In genomic region chr1:171295063-171295402, GRCm38 (mm10) we compare ENCODE assay signal across 8 mouse cellular contexts. TPM values are rescaled to one million over a fixed set of nuclear protein-coding genes. Genes with fewer than 3 reads are reported as not detected.
DNase-seq lines count a peak whose midpoint lies in the region; ATAC-seq and TF ChIP-seq lines count a peak whose summit lies in the region.

No protein-coding gene starts in this region.

- ATAC-seq in lung, postnatal 0 days = peak; percentile 12; the same call in 1 of the 2 replicates
- no peak for ATAC-seq in limb, embryonic 14.5 days (ENCODE audit: low FRiP score, low read depth)

- WGBS in lung, postnatal 0 days = 11% methylated on average over 3 of the region's 3 CpGs
- WGBS in forebrain, embryonic 10.5 days = 16% methylated on average over 3 of the region's 3 CpGs
- 19% methylated on average over 3 of the region's 3 CpGs for WGBS in limb, embryonic 14.5 days
- WGBS in small intestine, adult 2 months = 11% methylated on average over 3 of the region's 3 CpGs

- H3K4me2 ChIP-seq in lung, postnatal 0 days (replicated peaks; ENCODE audit: low read depth, low read length) = peak overlapping the region; percentile 63
- H3K4me2 ChIP-seq in limb, embryonic 14.5 days (replicated peaks; ENCODE audit: low read depth, low read length, severe bottlenecking) = peak overlapping the region; percentile 53

- peak overlapping the region; percentile 96 for H3K27ac ChIP-seq in lung, postnatal 0 days (ENCODE audit: low read length)
- peak overlapping the region; percentile 99 for H3K27ac ChIP-seq in forebrain, embryonic 10.5 days
- peak overlapping the region; percentile 96 for H3K27ac ChIP-seq in limb, embryonic 14.5 days (replicated peaks; ENCODE audit: low read depth, low read length)
- H3K27ac ChIP-seq in small intestine, adult 2 months (ENCODE audit: insufficient read depth, low read depth, low read length) = peak overlapping the region; percentile 94

- no peak for TF ChIP-seq EP300 in lung, postnatal 0 days (IDR thresholded peaks at IDR 0.05)

- peaks cover 5% of the 10 kb centered on the region; the same call in 1 of the 2 replicates for H3K4me1 ChIP-seq in lung, postnatal 0 days (ENCODE audit: insufficient read depth, low read depth, low read length)
- H3K4me1 ChIP-seq in forebrain, embryonic 10.5 days = peaks cover 20% of the 10 kb centered on the region
- H3K4me1 ChIP-seq in limb, embryonic 14.5 days (ENCODE audit: control insufficient read depth, insufficient read depth, low read length) = peaks cover 9% of the 10 kb centered on the region
- H3K4me1 ChIP-seq in small intestine, adult 2 months (ENCODE audit: control insufficient read depth, insufficient read depth, insufficient read length, low read length) = peaks cover 8% of the 10 kb centered on the region; the same call in 1 of the 2 replicates

- no peak for TF ChIP-seq CTCF in lung, postnatal 0 days (IDR thresholded peaks at IDR 0.05)
- no peak for TF ChIP-seq CTCF in small intestine, adult 2 months (IDR thresholded peaks at IDR 0.05; ENCODE audit: extremely low read depth, insufficient read length, insufficient replicate concordance, low read depth, low read length)

- H3K9ac ChIP-seq in lung, postnatal 0 days (replicated peaks; ENCODE audit: low read depth) = peak overlapping the region; percentile 97; the same call in 1 of the 2 replicates
- H3K9ac ChIP-seq in limb, embryonic 14.5 days (ENCODE audit: low read depth, low read length, severe bottlenecking) = peak overlapping the region; percentile 89

- H3K36me3 ChIP-seq in lung, postnatal 0 days (ENCODE audit: insufficient read depth, low read length) = no peaks in the 10 kb centered on the region
- H3K36me3 ChIP-seq in forebrain, embryonic 10.5 days (replicated peaks) = peaks cover 8% of the 10 kb centered on the region
- H3K36me3 ChIP-seq in limb, embryonic 14.5 days (ENCODE audit: control insufficient read depth, insufficient read depth, low read length) = peaks cover 1% of the 10 kb centered on the region; the same call in 1 of the 2 replicates
- no peaks in the 10 kb centered on the region for H3K36me3 ChIP-seq in small intestine, adult 2 months (ENCODE audit: control insufficient read depth, insufficient read depth, low read length)

- peak overlapping the region; percentile 83 for H3K4me3 ChIP-seq in lung, postnatal 0 days (ENCODE audit: low read depth, low read length)
- H3K4me3 ChIP-seq in forebrain, embryonic 10.5 days = peak overlapping the region; percentile 84
- H3K4me3 ChIP-seq in limb, embryonic 14.5 days (replicated peaks; ENCODE audit: low read length) = peak overlapping the region; percentile 66
- H3K4me3 ChIP-seq in small intestine, adult 2 months (ENCODE audit: low read depth, low read length) = peak overlapping the region; percentile 76; the same call in 1 of the 2 replicates

- no peaks in the 10 kb centered on the region for H3K9me3 ChIP-seq in lung, postnatal 0 days (ENCODE audit: low read length)
- no peaks in the 10 kb centered on the region for H3K9me3 ChIP-seq in forebrain, embryonic 10.5 days
- no peaks in the 10 kb centered on the region for H3K9me3 ChIP-seq in limb, embryonic 14.5 days (ENCODE audit: control insufficient read depth, low read length)

- 0 out of 2 replicates have a peak, but pooled peaks cover 3% of the 10 kb centered on the region for H3K27me3 ChIP-seq in lung, postnatal 0 days (replicated peaks; ENCODE audit: insufficient read depth, low read length)
- peaks cover 32% of the 10 kb centered on the region for H3K27me3 ChIP-seq in forebrain, embryonic 10.5 days (ENCODE audit: poor library complexity, severe bottlenecking)
- no peaks in the 10 kb centered on the region for H3K27me3 ChIP-seq in limb, embryonic 14.5 days (ENCODE audit: control insufficient read depth, insufficient read depth, low read length)
- no peaks in the 10 kb centered on the region for H3K27me3 ChIP-seq in small intestine, adult 2 months (ENCODE audit: control insufficient read depth, insufficient read depth, low read length)

- TF ChIP-seq POLR2A in limb, embryonic 14.5 days (IDR thresholded peaks at IDR 0.05; ENCODE audit: borderline replicate concordance, extremely low read depth, insufficient read depth, insufficient read length) = no peak
- TF ChIP-seq POLR2A in small intestine, adult 2 months (IDR thresholded peaks at IDR 0.05; ENCODE audit: low read depth, low read length) = no peak

- no peak for DNase-seq in lung, postnatal 0 days (ENCODE audit: low spot score)
- DNase-seq in lung, postnatal 4 days = no peak
- DNase-seq in forebrain, embryonic 10.5 days (ENCODE audit: extremely low spot score, low spot score) = no peak
- DNase-seq in limb, embryonic 14.5 days (ENCODE audit: low spot score) = no peak
- DNase-seq in cerebellum, postnatal 14 days = no peak
- no peak for DNase-seq in urinary bladder, postnatal 4 days (ENCODE audit: low spot score in 2 of 2)
- no peak for DNase-seq in lung, postnatal 36 days

RNA-seq across cellular contexts. Expression of gene Ufc1, which starts 0.2 kb away (rescaled TPM):
- polyA plus RNA-seq in lung, postnatal 0 days (2015; fragmentation: Nextera tagmentation; extraction: Ambion mirVana) = 95.4 and 100 TPM in 2 replicates
- polyA plus RNA-seq in forebrain, embryonic 10.5 days (2016; fragmentation: Nextera tagmentation; extraction: Ambion mirVana) = 94.3 and 98.6 TPM in 2 replicates
- polyA plus RNA-seq in limb, embryonic 14.5 days (2012; rRNA removed) = 46.5 and 60.9 TPM in 2 replicates
- polyA plus RNA-seq in limb, embryonic 14.5 days (2014; fragmentation: Nextera tagmentation; extraction: Ambion mirVana) = 133 and 135 TPM in 2 replicates
- polyA plus RNA-seq in small intestine, adult 2 months (2012; rRNA removed) = 6.3 and 10.8 TPM in 2 replicates

RNA-seq across cellular contexts. Expression of gene Usp21, which starts 7.2 kb away (rescaled TPM):
- polyA plus RNA-seq in lung, postnatal 0 days (2015; fragmentation: Nextera tagmentation; extraction: Ambion mirVana) = 38.3 and 40.9 TPM in 2 replicates
- polyA plus RNA-seq in forebrain, embryonic 10.5 days (2016; fragmentation: Nextera tagmentation; extraction: Ambion mirVana) = 94.1 and 95.9 TPM in 2 replicates
- 104 and 128 TPM in 2 replicates for polyA plus RNA-seq in limb, embryonic 14.5 days (2012; rRNA removed)
- 81.2 and 96.0 TPM in 2 replicates for polyA plus RNA-seq in limb, embryonic 14.5 days (2014; fragmentation: Nextera tagmentation; extraction: Ambion mirVana)
- polyA plus RNA-seq in small intestine, adult 2 months (2012; rRNA removed) = 18.3 and 30.2 TPM in 2 replicates

RNA-seq across cellular contexts. Expression of gene Ppox, which starts 14.0 kb away (rescaled TPM):
- 28.4 and 30.6 TPM in 2 replicates for polyA plus RNA-seq in lung, postnatal 0 days (2015; fragmentation: Nextera tagmentation; extraction: Ambion mirVana)
- 51.5 and 58.0 TPM in 2 replicates for polyA plus RNA-seq in forebrain, embryonic 10.5 days (2016; fragmentation: Nextera tagmentation; extraction: Ambion mirVana)
- 133 and 152 TPM in 2 replicates for polyA plus RNA-seq in limb, embryonic 14.5 days (2012; rRNA removed)
- polyA plus RNA-seq in limb, embryonic 14.5 days (2014; fragmentation: Nextera tagmentation; extraction: Ambion mirVana) = 55.7 and 67.2 TPM in 2 replicates
- 15.4 and 23.4 TPM in 2 replicates for polyA plus RNA-seq in small intestine, adult 2 months (2012; rRNA removed)

RNA-seq across cellular contexts. Expression of gene B4galt3, which starts 24.9 kb away (rescaled TPM):
- 68.4 and 77.0 TPM in 2 replicates for polyA plus RNA-seq in lung, postnatal 0 days (2015; fragmentation: Nextera tagmentation; extraction: Ambion mirVana)
- polyA plus RNA-seq in forebrain, embryonic 10.5 days (2016; fragmentation: Nextera tagmentation; extraction: Ambion mirVana) = 60.5 and 65.2 TPM in 2 replicates
- polyA plus RNA-seq in limb, embryonic 14.5 days (2012; rRNA removed) = 87.2 and 111 TPM in 2 replicates
- 68.7 and 72.5 TPM in 2 replicates for polyA plus RNA-seq in limb, embryonic 14.5 days (2014; fragmentation: Nextera tagmentation; extraction: Ambion mirVana)
- 38.5 and 78.5 TPM in 2 replicates for polyA plus RNA-seq in small intestine, adult 2 months (2012; rRNA removed)

RNA-seq across cellular contexts. Expression of gene Dedd, which starts 33.9 kb away (rescaled TPM):
- 43.0 and 44.4 TPM in 2 replicates for polyA plus RNA-seq in lung, postnatal 0 days (2015; fragmentation: Nextera tagmentation; extraction: Ambion mirVana)
- 41.8 and 46.5 TPM in 2 replicates for polyA plus RNA-seq in forebrain, embryonic 10.5 days (2016; fragmentation: Nextera tagmentation; extraction: Ambion mirVana)
- polyA plus RNA-seq in limb, embryonic 14.5 days (2012; rRNA removed) = 72.5 and 81.1 TPM in 2 replicates
- 50.9 and 57.7 TPM in 2 replicates for polyA plus RNA-seq in limb, embryonic 14.5 days (2014; fragmentation: Nextera tagmentation; extraction: Ambion mirVana)
- 24.5 and 40.7 TPM in 2 replicates for polyA plus RNA-seq in small intestine, adult 2 months (2012; rRNA removed)
